Mouse (Mus musculus) neural tube, embryonic 15.5 days (tissue): ENCODE data around the gene Dupd1. TPM values are rescaled to one million over a fixed set of nuclear protein-coding genes. Genes with fewer than 3 reads are reported as not detected.
"Not testable (repeated sequence)": the region's sequence is repeated elsewhere in the genome, so short reads cannot be mapped to it uniquely, and the experiment has no call there.

Source experiments
- ATAC-seq: fragments of 200-750 bp; cut with Nextera tagmentation; 2 replicates; pipeline ENCODE4 v1.8.0; 2017; ENCODE audit warnings: mild to moderate bottlenecking, moderate TSS enrichment, moderate library complexity; ENCODE audit not compliant: low FRiP score
- H3K27ac ChIP-seq: fragments of 300-500 bp; sonication (generic); replicated peaks from 2 replicates; pipeline ENCODE4 v1.5.1; 2015; ENCODE audit warnings: mild to moderate bottlenecking, inconsistent platforms
- H3K27me3 ChIP-seq: fragments of 300-500 bp; sonication (generic); replicated peaks from 2 replicates; pipeline ENCODE4 v1.6.1; 2015; ENCODE audit warnings: inconsistent platforms
- H3K36me3 ChIP-seq: fragments of 300-500 bp; sonication (generic); 2 replicates; pipeline ENCODE4 v1.6.1; 2015; ENCODE audit warnings: inconsistent platforms
- H3K4me1 ChIP-seq: fragments of 300-500 bp; sonication (generic); 2 replicates; pipeline ENCODE4 v1.6.1; 2015; ENCODE audit warnings: inconsistent platforms
- H3K4me2 ChIP-seq: fragments of 300-500 bp; sonication (generic); 2 replicates; pipeline ENCODE4 v1.6.1; 2015; ENCODE audit warnings: inconsistent platforms, mild to moderate bottlenecking, moderate library complexity
- H3K4me3 ChIP-seq: fragments of 300-500 bp; sonication (generic); replicated peaks from 2 replicates; pipeline ENCODE4 v1.5.1; 2015; ENCODE audit warnings: mild to moderate bottlenecking, inconsistent platforms
- H3K9ac ChIP-seq: fragments of 300-500 bp; sonication (generic); replicated peaks from 2 replicates; pipeline ENCODE4 v1.6.1; 2015; ENCODE audit warnings: mild to moderate bottlenecking, inconsistent platforms
- H3K9me3 ChIP-seq: fragments of 300-500 bp; sonication (generic); replicated peaks from 2 replicates; pipeline ENCODE4 v1.6.1; 2016; ENCODE audit warnings: inconsistent platforms
- WGBS: fragments of 180-500 bp; shearing (Covaris S2); methylation state at CpG from one replicate; pipeline ENCODE4 v1.1.7; 2015; ENCODE audit warnings: mixed read lengths; 5-methylcytosine and 5-hydroxymethylcytosine counted together
- polyA plus RNA-seq: library from polyadenylated mRNA; unstranded; fragments of >200 nt; fragmentation: Nextera tagmentation; extraction: Ambion mirVana; gene quantifications from 2 replicates; pipeline ENCODE4 v1.2.1, GENCODE M21; 2015

The Dupd1 gene
- polyA plus RNA-seq, 1 experiment from 2014 or later: 0.22 TPM

GRCm38 (mm10) chr14:21685411-21686146, 28.8 kb downstream of the Dupd1 start:
- 90% methylated on average over 10 of the region's 10 CpGs for WGBS
- no peaks in the 10 kb centered on the region for H3K36me3 ChIP-seq
- H3K27me3 ChIP-seq: peaks cover 3% of the 10 kb centered on the region; the same call in 1 of the 2 replicates
- no peak overlapping the region; the same call in 1 of the 2 replicates for H3K4me2 ChIP-seq
- no peaks in the 10 kb centered on the region for H3K9me3 ChIP-seq
- H3K27ac ChIP-seq: no peak overlapping the region
- ATAC-seq: no peak
- no peak overlapping the region for H3K9ac ChIP-seq
- H3K4me1 ChIP-seq: peaks cover 11% of the 10 kb centered on the region
- no peak overlapping the region for H3K4me3 ChIP-seq

DNA sequence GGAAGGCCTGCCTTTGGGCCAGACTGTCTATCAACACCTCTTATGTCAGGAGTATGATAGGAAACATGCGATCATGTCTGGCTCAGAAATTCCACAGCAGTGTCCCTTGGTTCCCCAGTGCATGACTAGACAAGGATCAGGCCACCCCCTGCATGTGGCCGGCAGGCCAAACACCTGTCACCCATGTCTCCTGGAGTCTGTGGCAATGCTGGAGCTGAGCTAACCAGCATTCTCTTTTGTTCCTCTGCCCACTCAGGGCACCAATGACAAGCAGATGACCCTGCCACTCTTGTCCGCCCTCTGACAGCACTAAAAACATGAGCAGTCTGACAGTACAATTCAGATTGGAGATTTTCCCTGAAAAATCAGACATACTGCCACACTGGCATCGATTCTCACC, 30.5 kb downstream of the Dupd1 start:
- WGBS: 78% methylated on average over 4 of the region's 4 CpGs
- H3K4me2 ChIP-seq: no peak overlapping the region
- no peak overlapping the region for H3K4me3 ChIP-seq
- ATAC-seq: no peak
- H3K9ac ChIP-seq: no peak overlapping the region
- H3K27ac ChIP-seq: no peak overlapping the region
- peaks cover 20% of the 10 kb centered on the region for H3K4me1 ChIP-seq
- H3K36me3 ChIP-seq: no peaks in the 10 kb centered on the region
- H3K27me3 ChIP-seq: peaks cover 3% of the 10 kb centered on the region; the same call in 1 of the 2 replicates
- H3K9me3 ChIP-seq: no peaks in the 10 kb centered on the region

GRCm38 (mm10) chr14:21682681-21683129, 31.7 kb downstream of the Dupd1 start:
- Histone ChIP-seq H3K4me1 (peaks cover 20% of the 10 kb centered on the region), H3K9me3 (no peaks in the 10 kb centered on the region), H3K27ac (no peak overlapping the region), H3K27me3 (peaks cover 3% of the 10 kb centered on the region; the same call in 1 of the 2 replicates), H3K9ac (no peak overlapping the region), H3K36me3 (no peaks in the 10 kb centered on the region), H3K4me3 (no peak overlapping the region), H3K4me2 (peak overlapping the region; percentile 43)
- 0 out of 2 replicates have a peak, but pooled peaks have one; percentile 23 for ATAC-seq
- 2% methylated on average over 9 of the region's 9 CpGs for WGBS

DNA sequence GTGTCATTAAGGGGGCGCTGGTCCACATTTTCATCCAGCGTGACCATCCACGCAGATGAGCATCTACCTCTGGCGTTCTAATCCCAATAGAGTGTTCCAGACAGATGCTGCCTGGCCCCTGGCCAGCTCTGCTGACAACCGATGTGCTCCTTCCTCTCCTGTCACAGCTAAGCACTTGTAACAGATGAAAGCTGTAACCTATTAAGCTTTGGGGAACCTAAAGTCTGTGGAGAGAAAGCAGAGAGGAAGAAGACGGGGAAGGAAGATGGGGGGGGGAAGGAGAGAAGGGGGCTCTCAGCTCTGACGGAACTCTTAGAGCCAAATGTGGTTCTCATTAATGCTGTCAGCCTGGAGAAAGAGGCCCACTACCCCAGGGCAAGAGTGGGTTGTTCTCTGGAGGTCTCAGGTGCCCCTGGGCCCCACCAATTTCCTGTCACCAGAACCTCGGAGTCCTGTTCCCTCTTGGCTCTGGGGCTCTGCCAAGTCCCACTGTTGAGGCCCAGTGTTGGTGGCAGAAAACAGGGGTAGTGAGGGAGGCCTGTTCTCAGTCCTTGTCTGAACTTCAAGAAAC, 34.7 kb downstream of the Dupd1 start:
- no peaks in the 10 kb centered on the region for H3K27me3 ChIP-seq
- no peak overlapping the region for H3K4me3 ChIP-seq
- H3K27ac ChIP-seq: peak overlapping the region; percentile 51; the same call in 1 of the 2 replicates
- ATAC-seq: no peak
- no peak overlapping the region for H3K4me2 ChIP-seq
- peaks cover 16% of the 10 kb centered on the region for H3K4me1 ChIP-seq
- no peaks in the 10 kb centered on the region for H3K36me3 ChIP-seq
- no peak overlapping the region for H3K9ac ChIP-seq
- H3K9me3 ChIP-seq: no peaks in the 10 kb centered on the region
- 25% methylated on average over 8 of the region's 8 CpGs for WGBS

DNA sequence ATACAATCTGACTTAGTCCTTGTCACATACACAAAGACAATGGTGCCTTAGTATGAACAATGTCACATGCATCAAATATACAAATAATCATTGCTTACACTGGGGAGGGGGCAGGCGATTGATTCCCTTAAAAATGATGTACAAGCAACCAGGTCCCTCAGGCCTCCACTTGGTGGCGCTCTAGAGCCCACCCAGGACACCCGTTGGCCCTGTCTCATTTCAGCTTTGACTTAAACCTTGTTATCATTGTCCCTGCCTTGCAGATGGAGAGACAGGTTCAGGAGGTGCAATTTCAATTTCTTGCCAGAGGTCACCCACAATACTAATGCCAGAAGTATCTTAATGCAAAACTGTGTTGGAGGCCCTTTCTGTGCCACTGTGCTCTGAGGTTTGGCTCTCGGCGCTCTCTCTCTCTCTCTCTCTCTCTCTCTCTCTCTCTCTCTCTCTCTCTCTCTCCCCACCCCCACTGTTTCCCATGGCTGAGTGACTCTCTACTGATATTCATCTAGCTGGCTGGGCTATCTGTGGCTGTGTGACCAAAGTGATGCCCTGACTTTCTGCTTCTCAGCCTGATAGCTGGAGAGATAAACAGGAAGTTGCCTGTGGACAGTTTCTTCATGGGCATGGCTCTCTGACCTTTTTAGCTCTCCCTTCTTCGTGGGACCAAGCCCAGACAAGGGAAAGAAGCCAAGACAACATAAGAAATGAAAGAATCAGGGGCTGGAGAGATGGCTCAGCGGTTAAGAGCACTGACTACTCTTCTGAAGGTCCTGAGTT, 35.7 kb downstream of the Dupd1 start:
- no peak for ATAC-seq
- Histone ChIP-seq H3K9ac (no peak overlapping the region), H3K4me3 (no peak overlapping the region), H3K9me3 (no peaks in the 10 kb centered on the region), H3K36me3 (no peaks in the 10 kb centered on the region), H3K27ac (no peak overlapping the region), H3K4me2 (no peak overlapping the region), H3K4me1 (peaks cover 19% of the 10 kb centered on the region), H3K27me3 (no peaks in the 10 kb centered on the region)
- 44% methylated on average over 7 of the region's 7 CpGs for WGBS

- H3K4me1 ChIP-seq: peaks cover 18% of the 10 kb centered on the region
- H3K9ac ChIP-seq: no peak overlapping the region
- H3K27ac ChIP-seq: no peak overlapping the region
- no peak for ATAC-seq
- H3K4me2 ChIP-seq: no peak overlapping the region
- H3K4me3 ChIP-seq: no peak overlapping the region
- 89% methylated on average over 2 of the region's 2 CpGs for WGBS
- H3K36me3 ChIP-seq: no peaks in the 10 kb centered on the region
- H3K9me3 ChIP-seq: no peaks in the 10 kb centered on the region
- no peaks in the 10 kb centered on the region for H3K27me3 ChIP-seq
Observed at GRCm38 (mm10) chr14:21676223-21676622, 38.2 kb downstream of the Dupd1 start.

- ATAC-seq: no peak
- no peaks in the 10 kb centered on the region for H3K27me3 ChIP-seq
- no peak overlapping the region for H3K9ac ChIP-seq
- H3K4me2 ChIP-seq: no peak overlapping the region
- no peaks in the 10 kb centered on the region for H3K9me3 ChIP-seq
- peaks cover 17% of the 10 kb centered on the region for H3K4me1 ChIP-seq
- H3K4me3 ChIP-seq: no peak overlapping the region
- 53% methylated on average over 5 of the region's 5 CpGs for WGBS
- H3K36me3 ChIP-seq: peaks cover 12% of the 10 kb centered on the region
- H3K27ac ChIP-seq: peak overlapping the region; percentile 35
Observed at GRCm38 (mm10) chr14:21674471-21674870, 39.9 kb downstream of the Dupd1 start.

GRCm38 (mm10) chr14:21673100-21673499, 41.3 kb downstream of the Dupd1 start:
- Histone ChIP-seq H3K27ac (0 out of 2 replicates have a peak overlapping the region, but pooled peaks have one; percentile 5), H3K4me2 (no peak overlapping the region), H3K27me3 (no peaks in the 10 kb centered on the region), H3K9me3 (no peaks in the 10 kb centered on the region), H3K36me3 (peaks cover 26% of the 10 kb centered on the region), H3K4me3 (no peak overlapping the region), H3K4me1 (0 out of 2 replicates have a peak, but pooled peaks cover 15% of the 10 kb centered on the region), H3K9ac (no peak overlapping the region)
- 42% methylated on average over 4 of the region's 4 CpGs for WGBS
- ATAC-seq: no peak

GRCm38 (mm10) chr14:21670422-21671006, 43.9 kb downstream of the Dupd1 start:
- H3K27me3 ChIP-seq, H3K4me2 ChIP-seq, H3K4me3 ChIP-seq, H3K9ac ChIP-seq, H3K9me3 ChIP-seq: not testable (repeated sequence)
- peak overlapping the region; percentile 43 for H3K27ac ChIP-seq
- 84% methylated on average over 15 of the region's 15 CpGs for WGBS
- H3K4me1 ChIP-seq: 0 out of 2 replicates have a peak, but pooled peaks cover 15% of the 10 kb centered on the region
- H3K36me3 ChIP-seq: peaks cover 45% of the 10 kb centered on the region
- ATAC-seq: peak; percentile 32

- H3K36me3 ChIP-seq: peaks cover 49% of the 10 kb centered on the region
- no peak overlapping the region for H3K4me2 ChIP-seq
- no peaks in the 10 kb centered on the region for H3K27me3 ChIP-seq
- 74% methylated on average over 11 of the region's 11 CpGs for WGBS
- H3K4me3 ChIP-seq: no peak overlapping the region
- no peaks in the 10 kb centered on the region for H3K9me3 ChIP-seq
- no peak overlapping the region for H3K9ac ChIP-seq
- peak overlapping the region; percentile 43 for H3K27ac ChIP-seq
- peak; percentile 53 for ATAC-seq
- 0 out of 2 replicates have a peak, but pooled peaks cover 15% of the 10 kb centered on the region for H3K4me1 ChIP-seq
Observed at GRCm38 (mm10) chr14:21669633-21670421, 44.5 kb downstream of the Dupd1 start.
